ENCODE assay signal across 18 mouse cellular contexts in genomic region chr8:114548360-114548759, GRCm38 (mm10).
DNase-seq lines count a peak whose midpoint lies in the region; ATAC-seq and TF ChIP-seq lines count a peak whose summit lies in the region.
"Had no signal": no experiment of that assay in that cellular context is flagged by ENCODE, and none has a peak within 500 bp of the region (broad histone marks: within the 10 kb centered on the region; RNA-seq: fewer than 3 reads in every experiment).

No protein-coding gene starts in this region.

- TF ChIP-seq CTCF in intestine, postnatal 0 days (IDR thresholded peaks at IDR 0.05; ENCODE audit: low read depth), result no peak

- no peak overlapping the region for H3K4me3 ChIP-seq in intestine, embryonic 14.5 days (ENCODE audit: low read depth, low read length)
- H3K4me3 ChIP-seq in intestine, postnatal 0 days (ENCODE audit: low read depth, low read length), result no peak overlapping the region
- no peak overlapping the region for H3K4me3 ChIP-seq in lung, embryonic 16.5 days (ENCODE audit: low read length)
- H3K4me3 ChIP-seq in intestine, embryonic 16.5 days (ENCODE audit: low read length), result no peak overlapping the region
- H3K4me3 ChIP-seq: forebrain, embryonic 12.5 days; heart, embryonic 13.5 days had no signal

- peaks cover 16% of the 10 kb centered on the region for H3K4me1 ChIP-seq in intestine, embryonic 14.5 days (replicated peaks; ENCODE audit: control insufficient read depth, insufficient read depth, low read length)
- H3K4me1 ChIP-seq in intestine, postnatal 0 days (replicated peaks; ENCODE audit: control insufficient read depth, insufficient read depth, low read length), result no peaks in the 10 kb centered on the region
- peaks cover 5% of the 10 kb centered on the region; the same call in 1 of the 2 replicates for H3K4me1 ChIP-seq in lung, embryonic 16.5 days (replicated peaks; ENCODE audit: control insufficient read depth, insufficient read depth, low read length)
- H3K4me1 ChIP-seq in intestine, embryonic 16.5 days (ENCODE audit: control insufficient read depth, insufficient read depth, low read length), result peaks cover 3% of the 10 kb centered on the region; the same call in 1 of the 2 replicates
- H3K4me1 ChIP-seq: forebrain, embryonic 12.5 days had no signal

- H3K27me3 ChIP-seq in intestine, embryonic 14.5 days (replicated peaks; ENCODE audit: control insufficient read depth, insufficient read depth, low read length), result no peaks in the 10 kb centered on the region
- no peaks in the 10 kb centered on the region for H3K27me3 ChIP-seq in intestine, postnatal 0 days (replicated peaks; ENCODE audit: control insufficient read depth, insufficient read depth, low read length)
- H3K27me3 ChIP-seq in lung, embryonic 16.5 days (ENCODE audit: control insufficient read depth, insufficient read depth, low read depth, low read length), result no peaks in the 10 kb centered on the region
- H3K27me3 ChIP-seq in intestine, embryonic 16.5 days (replicated peaks; ENCODE audit: control insufficient read depth, insufficient read depth, low read length), result no peaks in the 10 kb centered on the region
- H3K27me3 ChIP-seq: forebrain, embryonic 12.5 days; heart, embryonic 13.5 days had no signal

- no peak overlapping the region for H3K4me2 ChIP-seq in intestine, embryonic 14.5 days (ENCODE audit: low read length)
- no peak overlapping the region for H3K4me2 ChIP-seq in intestine, postnatal 0 days (replicated peaks; ENCODE audit: low read depth)
- no peak overlapping the region for H3K4me2 ChIP-seq in lung, embryonic 16.5 days (ENCODE audit: low read depth, low read length)
- H3K4me2 ChIP-seq in intestine, embryonic 16.5 days (ENCODE audit: low read depth, low read length), result no peak overlapping the region
- H3K4me2 ChIP-seq: forebrain, embryonic 12.5 days; heart, embryonic 13.5 days had no signal

- H3K36me3 ChIP-seq in intestine, embryonic 14.5 days (ENCODE audit: control insufficient read depth, insufficient read depth, low read length), result no peaks in the 10 kb centered on the region
- H3K36me3 ChIP-seq in intestine, postnatal 0 days (ENCODE audit: control insufficient read depth, insufficient read depth), result no peaks in the 10 kb centered on the region
- H3K36me3 ChIP-seq in lung, embryonic 16.5 days (ENCODE audit: control insufficient read depth, insufficient read depth, low read length), result no peaks in the 10 kb centered on the region
- H3K36me3 ChIP-seq in intestine, embryonic 16.5 days (ENCODE audit: control insufficient read depth, insufficient read depth, low read length), result no peaks in the 10 kb centered on the region
- H3K36me3 ChIP-seq: forebrain, embryonic 12.5 days; heart, embryonic 13.5 days had no signal

- DNase-seq in intestine, embryonic 14.5 days (ENCODE audit: low spot score), result no peak
- no peak for DNase-seq in lung, postnatal 14 days
- DNase-seq in adrenal gland, adult (ENCODE audit: inconsistent age in 2 of 2, low spot score in 1 of 2), result no peak
- DNase-seq in frontal cortex, adult 2 months (ENCODE audit: extremely low spot score in 1 of 2, low spot score in 1 of 2), result no peak
- DNase-seq: adrenal gland, adult 8-10 months; adrenal gland, postnatal 36 days; cerebellum, adult 2 months; cerebellum, postnatal 10 days; forebrain, postnatal 0 days; gastrocnemius, postnatal 36 days; heart, adult 11 months; heart, postnatal 36 days had no signal

- H3K9me3 ChIP-seq in intestine, embryonic 14.5 days (ENCODE audit: control insufficient read depth, low read length), result no peaks in the 10 kb centered on the region
- H3K9me3 ChIP-seq in intestine, postnatal 0 days (ENCODE audit: control insufficient read depth), result no peaks in the 10 kb centered on the region
- no peaks in the 10 kb centered on the region for H3K9me3 ChIP-seq in lung, embryonic 16.5 days (ENCODE audit: control insufficient read depth, low read length)
- no peaks in the 10 kb centered on the region for H3K9me3 ChIP-seq in intestine, embryonic 16.5 days (ENCODE audit: control insufficient read depth, low read length)
- H3K9me3 ChIP-seq: forebrain, embryonic 12.5 days; heart, embryonic 13.5 days had no signal

- no peak overlapping the region for H3K9ac ChIP-seq in intestine, embryonic 14.5 days (ENCODE audit: low read length)
- H3K9ac ChIP-seq in intestine, postnatal 0 days (ENCODE audit: low read depth, low read length), result no peak overlapping the region
- no peak overlapping the region for H3K9ac ChIP-seq in lung, embryonic 16.5 days (ENCODE audit: low read length)
- H3K9ac ChIP-seq in intestine, embryonic 16.5 days (ENCODE audit: low read depth, low read length), result no peak overlapping the region
- H3K9ac ChIP-seq: forebrain, embryonic 12.5 days; forebrain, postnatal 0 days; heart, embryonic 13.5 days had no signal

- peak overlapping the region; percentile 65; the same call in 1 of the 2 replicates for H3K27ac ChIP-seq in intestine, embryonic 14.5 days (ENCODE audit: low read depth)
- no peak overlapping the region for H3K27ac ChIP-seq in intestine, postnatal 0 days (ENCODE audit: low read depth, low read length)
- peak overlapping the region; percentile 64; the same call in 1 of the 2 replicates for H3K27ac ChIP-seq in lung, embryonic 16.5 days (ENCODE audit: low read length)
- H3K27ac ChIP-seq in intestine, embryonic 16.5 days (ENCODE audit: low read length), result peak overlapping the region; percentile 36
- H3K27ac ChIP-seq: forebrain, embryonic 12.5 days; heart, embryonic 13.5 days had no signal

- ATAC-seq in intestine, embryonic 14.5 days (replicated peaks; ENCODE audit: low FRiP score, low TSS enrichment, low read depth), result 0 out of 2 replicates have a peak, but pooled peaks have one; percentile 29
- no peak for ATAC-seq in intestine, postnatal 0 days
- ATAC-seq in lung, embryonic 16.5 days (ENCODE audit: low read depth), result peak; percentile 39; the same call in 1 of the 2 replicates
- ATAC-seq in intestine, embryonic 16.5 days, result peak; percentile 63
- ATAC-seq: forebrain, postnatal 0 days; hindbrain, embryonic 16.5 days had no signal

- 40% methylated on average over 8 of the region's 8 CpGs for WGBS in intestine, embryonic 14.5 days
- 51% methylated on average over 8 of the region's 8 CpGs for WGBS in intestine, postnatal 0 days
- 50% methylated on average over 8 of the region's 8 CpGs for WGBS in lung, embryonic 16.5 days
- WGBS in intestine, embryonic 16.5 days, result 52% methylated on average over 8 of the region's 8 CpGs
